Mouse (Mus musculus) embryonic stem cell, embryonic (primary cell): ENCODE measurements around the gene Xcl1.

ENCODE experiments used
- CTCF ChIA-PET, 4 experiments: fragments of 300-600 bp in 2 of 4; fragments of 350-600 bp in 2 of 4; sonication (Branson Sonifier 250); formaldehyde crosslinking; loops; one replicate each; lab custom pipeline; 2022; ENCODE audit warnings: inconsistent platforms in 2 of 4; lab: Charles Lee
- POLR2A ChIA-PET, 4 experiments: fragments of 300-600 bp in 2 of 4; fragments of 350-600 bp in 2 of 4; sonication (Branson Sonifier 250); formaldehyde crosslinking; loops; one replicate each; lab custom pipeline; 2022; ENCODE audit warnings: antibody characterized with exemption in 4 of 4, inconsistent platforms in 1 of 4; lab: Charles Lee

Gene Xcl1

DNA sequence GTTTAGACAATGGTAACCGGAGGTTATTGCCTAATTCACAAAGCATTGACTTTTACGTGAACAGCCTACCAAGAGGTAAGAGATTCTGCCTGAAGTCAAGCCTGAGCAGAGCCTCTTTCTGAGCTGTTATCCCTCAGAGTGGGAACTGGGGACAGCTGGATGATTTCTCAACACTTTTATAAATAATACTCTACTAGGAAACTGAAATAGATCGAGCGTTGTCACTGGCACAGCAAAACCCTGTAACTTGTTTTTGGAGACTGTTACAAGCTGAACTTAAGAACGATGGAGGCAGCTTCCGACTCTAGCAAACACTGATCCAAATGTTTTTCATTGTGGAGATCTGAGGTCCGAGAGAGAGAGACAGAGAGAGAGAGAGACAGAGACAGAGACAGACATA, 4.2 kb downstream of the Xcl1 start:
- POLR2A ChIA-PET, result interaction anchor here in 1 of 4 experiments (1.2 kb wide), 1 partner anchor 135 kb away, joined by 3 read pairs; the partner anchor contains the start of gene Dpt

DNA sequence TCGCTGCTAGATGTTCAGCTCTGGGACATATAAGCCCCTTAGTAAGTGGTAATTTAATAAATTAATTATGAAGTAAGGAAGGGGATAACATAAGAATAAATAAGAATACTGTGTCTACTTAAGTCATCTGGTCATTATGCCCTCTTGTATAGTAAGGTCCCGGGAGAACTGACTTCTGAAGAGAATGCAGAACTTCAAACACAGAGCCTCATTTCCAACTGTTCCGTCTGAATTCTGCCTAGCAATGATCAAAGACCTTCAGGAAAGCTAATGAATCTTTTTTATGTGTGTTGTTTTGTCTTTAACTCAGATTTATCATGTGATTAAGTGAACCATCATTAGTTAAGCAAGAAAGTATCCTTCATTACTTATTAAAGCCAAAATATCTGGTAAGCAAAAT, 5.3 kb downstream of the Xcl1 start:
- POLR2A ChIA-PET, result no interaction called here
- CTCF ChIA-PET, result no interaction called here

More for the DNA sequence above, 4.2 kb downstream of the Xcl1 start:
- CTCF ChIA-PET, result no interaction called here

DNA sequence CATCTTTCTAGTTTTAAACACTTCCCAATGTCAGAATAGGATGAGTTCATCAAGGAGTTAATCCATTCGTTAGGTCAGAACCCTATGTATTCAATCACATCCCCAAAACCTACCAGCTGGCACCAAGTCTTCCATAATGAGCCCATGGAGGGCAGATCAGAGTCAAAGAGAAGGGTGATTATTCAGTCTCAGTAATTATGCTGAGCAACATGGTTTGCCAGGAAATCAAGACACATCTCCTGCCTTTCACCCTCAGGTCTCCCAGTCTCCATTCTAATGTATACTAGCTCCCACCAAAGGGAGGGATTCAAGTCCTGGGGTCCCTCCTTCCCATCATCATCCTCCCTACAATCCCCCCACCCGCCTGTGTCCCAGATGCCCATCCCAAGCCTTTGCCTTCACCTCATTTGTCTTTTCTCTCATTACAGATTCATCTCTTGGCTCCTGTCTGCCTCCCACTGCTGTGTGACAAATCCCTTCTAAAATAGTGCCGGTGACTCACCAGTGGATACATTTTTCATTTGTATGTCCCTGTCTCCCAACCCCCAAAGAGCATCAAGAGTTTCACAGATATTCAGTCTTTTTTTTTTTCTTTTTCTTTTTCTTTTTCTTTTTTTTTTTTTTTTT, 8.7 kb downstream of the Xcl1 start:
- CTCF ChIA-PET, result interaction anchor here in 1 of 4 experiments (1.6 kb wide), 1 partner anchor 28 kb away, joined by 5 read pairs; no protein-coding TSS in a partner anchor
- POLR2A ChIA-PET, result interaction anchor here in 1 of 4 experiments (0.6 kb wide), 1 partner anchor 392 kb away, joined by 3 read pairs; no protein-coding TSS in a partner anchor

DNA sequence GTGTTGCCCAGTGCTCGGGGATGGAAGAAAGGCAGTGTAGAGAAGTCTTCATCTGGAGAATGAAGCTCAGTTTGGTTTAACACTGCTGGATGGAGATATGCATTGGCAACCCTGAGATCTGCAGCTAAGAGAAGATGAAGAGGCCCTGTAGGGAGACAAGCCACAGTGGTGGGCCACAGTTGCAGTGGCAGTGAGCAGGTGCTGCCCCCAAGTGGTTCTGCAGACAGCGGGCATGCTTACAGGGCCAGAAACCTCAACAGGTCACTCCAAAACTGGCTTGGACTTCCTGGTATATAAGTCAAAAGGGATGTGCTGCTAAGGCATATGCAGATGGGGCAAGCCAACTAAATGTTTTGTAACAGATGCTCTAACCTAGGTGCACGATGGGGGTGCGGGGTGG, 30.3 kb downstream of the Xcl1 start:
- CTCF ChIA-PET, result interaction anchor here (0.6 to 2.2 kb wide), 9 partner anchors 186 to 624 kb away, joined by 3 to 9 read pairs (median 3); no protein-coding TSS in a partner anchor
- POLR2A ChIA-PET, result interaction anchor here in 1 of 4 experiments (0.7 kb wide), 1 partner anchor 332 kb away, joined by 3 read pairs; the partner anchor contains the start of gene Tiprl

DNA sequence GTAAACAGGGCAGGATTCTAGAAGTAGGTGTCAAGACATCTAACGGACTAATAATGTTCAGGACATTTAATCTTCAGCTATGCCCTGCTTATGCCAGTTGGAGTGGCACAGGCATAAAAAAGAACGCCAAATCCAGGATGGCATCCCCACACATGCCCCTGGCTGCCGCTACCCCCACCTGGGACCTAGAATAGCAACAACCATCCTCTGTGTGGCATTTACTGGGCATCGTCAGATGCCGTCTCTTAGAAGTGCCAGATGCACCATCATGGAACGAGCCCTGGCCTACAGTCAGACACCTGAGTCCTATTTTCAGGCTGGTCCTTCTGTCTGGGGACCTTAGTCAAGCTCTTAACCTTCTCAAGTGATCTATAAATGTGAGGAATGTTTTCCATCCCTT, 34.6 kb downstream of the Xcl1 start:
- CTCF ChIA-PET, result no interaction called here
- POLR2A ChIA-PET, result no interaction called here

DNA sequence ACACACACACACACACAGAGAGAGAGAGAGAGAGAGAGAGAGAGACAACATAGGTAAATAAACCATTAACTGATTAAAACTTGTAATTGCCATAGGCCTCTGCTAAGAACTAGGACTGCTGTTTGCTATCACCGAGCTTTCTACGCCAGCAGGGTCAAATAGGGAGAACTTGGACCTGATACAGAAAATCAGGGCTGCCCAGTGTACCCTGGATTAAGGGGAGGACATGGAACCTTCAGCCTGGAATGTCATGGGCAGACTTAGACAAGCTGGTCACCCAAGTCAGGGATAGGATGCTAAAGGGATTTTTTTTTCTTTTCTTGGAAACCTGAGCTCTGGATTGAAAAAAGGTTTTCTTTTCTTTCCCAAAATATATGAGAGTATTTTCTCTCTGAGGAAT, 35.1 kb downstream of the Xcl1 start:
- POLR2A ChIA-PET, result no interaction called here
- CTCF ChIA-PET, result interaction anchor here in 2 of 4 experiments (0.6 to 0.8 kb wide), 3 partner anchors 205 to 534 kb away, joined by 3 to 5 read pairs (median 3); no protein-coding TSS in a partner anchor

DNA sequence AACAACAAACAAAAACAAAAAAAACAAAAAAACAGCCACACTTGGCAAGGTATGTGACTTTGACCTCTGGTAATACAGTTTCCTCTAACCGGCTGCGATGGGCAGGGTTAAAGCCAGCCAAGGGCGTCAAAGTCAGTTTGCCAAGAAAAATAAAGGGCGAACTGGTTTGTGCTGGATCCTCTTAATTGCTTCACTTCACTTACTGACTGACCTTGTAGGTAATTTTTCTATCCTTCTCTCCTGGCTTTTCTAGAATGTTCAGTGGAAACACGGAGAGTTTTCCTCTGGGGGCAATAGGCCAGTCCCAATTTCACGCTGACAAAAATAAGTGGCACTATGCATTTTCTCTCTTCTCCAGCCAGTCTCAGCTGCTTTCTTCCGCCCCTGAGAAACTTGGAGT, 35.8 kb downstream of the Xcl1 start:
- CTCF ChIA-PET, result interaction anchor here (0.6 to 1.3 kb wide), 9 partner anchors 25 to 583 kb away, joined by 3 to 7 read pairs (median 4); no protein-coding TSS in a partner anchor
- POLR2A ChIA-PET, result no interaction called here

DNA sequence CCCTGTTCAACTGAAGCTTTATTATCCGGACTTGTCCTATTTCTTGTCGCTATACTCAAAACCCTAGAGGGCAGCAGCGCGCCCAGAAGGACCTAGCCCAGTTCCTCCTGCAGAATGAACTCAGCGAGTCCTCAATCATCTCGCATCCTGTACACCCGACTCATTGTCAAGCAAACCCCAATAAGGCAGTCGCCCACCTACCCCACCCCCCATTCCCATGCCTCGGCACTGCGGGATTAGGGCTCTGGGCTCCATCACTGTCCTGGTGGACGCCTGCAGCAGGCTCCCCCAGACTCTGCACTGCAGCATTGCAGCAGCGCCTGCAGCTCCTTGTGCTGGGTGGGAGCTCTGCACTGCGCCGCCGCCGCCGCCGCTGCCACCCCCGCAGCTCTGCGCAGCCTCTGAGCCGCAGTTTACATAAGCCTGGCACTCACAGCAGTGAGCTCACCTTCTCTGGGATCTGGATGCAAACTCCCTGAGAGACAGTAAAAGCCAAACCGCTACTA, 36.4 kb downstream of the Xcl1 start:
- CTCF ChIA-PET, result interaction anchor here (0.6 to 1.7 kb wide), 16 partner anchors 10 to 583 kb away, joined by 3 to 7 read pairs (median 4); no protein-coding TSS in a partner anchor
- POLR2A ChIA-PET, result interaction anchor here in 2 of 4 experiments (0.5 to 0.6 kb wide), 3 partner anchors 449 to 722 kb away, joined by 3 to 4 read pairs (median 3); no protein-coding TSS in a partner anchor

DNA sequence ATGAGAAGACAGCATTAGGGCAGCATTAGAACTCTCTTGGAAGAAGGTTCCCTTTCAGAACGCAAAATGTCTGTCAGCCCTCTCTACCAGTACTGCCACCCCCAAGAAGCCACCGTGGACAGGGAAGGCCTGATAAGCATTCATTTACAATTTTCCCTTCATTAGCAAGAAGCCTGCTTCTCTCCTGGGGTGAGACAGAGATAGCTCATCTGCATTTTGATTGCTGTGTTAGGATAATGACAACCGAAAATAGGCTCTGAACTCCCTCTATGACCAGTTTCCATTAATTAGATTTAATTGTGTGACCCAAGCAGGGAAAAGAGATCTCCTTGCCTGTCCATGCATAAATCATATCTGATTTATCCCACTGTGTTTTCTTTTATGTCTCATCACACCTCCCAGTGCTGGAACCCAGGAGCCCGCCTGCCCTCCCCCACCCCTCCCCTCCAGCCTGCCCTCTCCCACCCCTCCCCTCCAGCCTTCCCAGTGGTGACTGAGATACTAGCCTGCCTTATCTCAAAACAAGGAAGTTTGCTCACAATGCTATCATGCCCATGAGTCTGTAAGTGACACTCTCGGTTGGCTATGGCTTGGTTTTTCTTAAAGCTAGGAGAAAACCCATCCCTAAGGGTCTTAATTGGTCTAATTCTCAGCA, 38.0 kb downstream of the Xcl1 start:
- ChIA-PET POLR2A (interaction anchor here in 1 of 4 experiments (1.3 kb wide), 1 partner anchor 439 kb away, joined by 3 read pairs; the partner anchor contains the start of gene Atp1b1), CTCF (interaction anchor here in 1 of 4 experiments (1.7 kb wide), 1 partner anchor 30 kb away, joined by 5 read pairs; no protein-coding TSS in a partner anchor)

DNA sequence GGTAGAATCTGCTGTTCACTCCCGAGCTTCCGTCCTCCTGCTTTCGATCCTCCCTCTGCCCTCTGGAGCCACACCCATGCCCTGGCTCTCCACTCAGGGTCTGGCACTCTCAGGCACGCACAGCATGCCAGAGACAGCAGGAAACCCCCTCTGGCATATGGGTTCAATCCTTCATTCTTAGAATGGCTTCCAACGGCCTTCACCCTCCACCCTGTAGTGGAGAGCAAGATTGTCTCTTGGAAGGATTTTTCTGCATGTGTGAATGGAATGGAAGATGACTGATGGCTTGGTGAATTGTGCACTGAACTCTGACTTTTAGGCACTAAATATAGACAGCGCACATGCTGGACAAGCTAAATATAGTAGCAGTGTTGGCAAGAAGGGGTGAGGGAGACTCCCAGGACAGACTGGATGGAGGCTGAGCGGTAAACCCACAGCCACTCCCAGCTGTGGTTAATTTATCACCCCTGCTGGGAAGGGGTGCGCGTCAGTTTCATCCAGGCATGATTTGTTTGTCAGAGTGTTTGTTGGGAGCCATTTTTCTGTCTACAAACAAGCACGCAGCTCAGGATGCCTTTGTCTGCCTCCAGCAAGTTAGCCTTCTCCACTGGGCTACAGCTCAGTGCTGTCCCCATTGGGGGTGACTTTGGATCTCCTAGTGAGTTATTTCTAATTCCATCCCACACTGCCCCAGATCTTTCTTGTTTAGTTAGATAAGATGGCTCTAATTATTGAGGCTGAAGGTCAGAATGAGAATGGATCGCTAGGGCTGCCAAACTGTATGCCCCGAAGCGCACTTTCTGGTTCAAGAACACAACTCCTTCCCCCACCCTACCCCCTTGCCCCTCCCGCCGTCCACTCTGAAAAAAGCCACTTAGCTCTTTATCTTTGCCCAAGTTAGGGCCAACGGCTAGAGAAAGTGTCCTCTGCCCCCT, 38.8 kb downstream of the Xcl1 start:
- POLR2A ChIA-PET, result interaction anchor here in 1 of 4 experiments (1.3 kb wide), 1 partner anchor 438 kb away, joined by 3 read pairs; the partner anchor contains the start of gene Atp1b1
- CTCF ChIA-PET, result interaction anchor here in 1 of 4 experiments (0.6 kb wide), 1 partner anchor 227 kb away, joined by 5 read pairs; no protein-coding TSS in a partner anchor

DNA sequence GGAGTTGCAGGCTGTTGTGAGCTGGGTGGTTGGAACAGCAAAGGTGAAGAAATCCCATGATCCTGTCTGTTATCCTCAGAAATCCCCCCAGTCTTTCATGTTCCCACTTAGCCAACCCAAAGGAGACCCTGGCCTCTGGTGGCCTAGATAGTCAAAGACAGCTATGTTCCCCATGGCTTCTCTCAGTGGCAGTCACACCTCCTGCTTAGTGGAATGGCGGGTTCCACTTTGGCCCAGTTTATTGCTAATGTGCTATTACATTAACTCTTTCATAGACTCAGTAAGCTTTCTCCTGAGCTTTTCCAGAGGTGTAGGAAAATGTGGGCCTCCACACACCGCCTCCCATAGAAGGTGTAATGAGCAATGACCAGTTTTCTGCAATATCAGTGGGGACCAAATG, 39.5 kb downstream of the Xcl1 start:
- CTCF ChIA-PET, result interaction anchor here in 1 of 4 experiments (0.6 kb wide), 1 partner anchor 228 kb away, joined by 5 read pairs; no protein-coding TSS in a partner anchor
- POLR2A ChIA-PET, result no interaction called here

DNA sequence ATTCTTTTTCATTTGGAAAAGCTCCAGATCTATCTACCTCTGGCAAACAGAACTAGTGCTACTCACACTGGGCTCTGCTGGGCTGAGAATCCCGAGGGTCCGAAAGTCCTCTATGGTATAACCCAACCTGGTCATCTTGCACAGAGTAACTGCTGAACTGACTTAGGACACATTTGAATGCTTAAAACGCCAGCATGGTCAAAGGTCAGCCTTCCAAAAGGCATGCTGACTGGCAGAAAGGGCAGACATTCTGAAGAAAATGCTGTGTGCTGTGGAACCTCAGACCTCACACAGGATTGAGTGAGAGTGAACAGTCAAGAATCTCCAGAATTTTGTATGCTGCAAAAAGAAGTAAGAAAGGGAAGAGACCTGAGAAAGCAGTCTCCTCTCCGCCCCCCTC, 45.0 kb downstream of the Xcl1 start:
- ChIA-PET CTCF (no interaction called here), POLR2A (interaction anchor here in 1 of 4 experiments (0.6 to 1.3 kb wide), 2 partner anchors 15 to 30 kb away, joined by 3 read pairs; no protein-coding TSS in a partner anchor)

DNA sequence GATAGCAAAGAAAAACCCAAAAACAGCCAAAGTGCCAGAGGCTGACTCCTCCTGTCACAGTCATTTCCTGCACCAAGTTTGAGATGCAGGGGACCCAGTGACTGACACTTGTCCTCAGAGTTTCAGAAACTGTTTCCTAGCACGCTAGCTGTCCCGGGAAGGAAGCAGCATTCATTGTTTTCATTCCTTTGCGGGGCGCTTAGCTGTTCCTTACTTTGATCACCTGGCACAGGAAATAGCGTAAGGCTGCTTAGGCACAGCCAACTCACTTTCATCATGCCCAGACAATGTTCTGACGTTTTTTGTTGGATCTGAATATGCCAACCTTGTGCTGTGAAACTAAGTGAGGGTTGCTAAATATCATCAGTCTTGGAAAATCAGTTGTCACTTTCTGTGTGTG, 46.8 kb downstream of the Xcl1 start:
- ChIA-PET POLR2A (no interaction called here), CTCF (no interaction called here)

DNA sequence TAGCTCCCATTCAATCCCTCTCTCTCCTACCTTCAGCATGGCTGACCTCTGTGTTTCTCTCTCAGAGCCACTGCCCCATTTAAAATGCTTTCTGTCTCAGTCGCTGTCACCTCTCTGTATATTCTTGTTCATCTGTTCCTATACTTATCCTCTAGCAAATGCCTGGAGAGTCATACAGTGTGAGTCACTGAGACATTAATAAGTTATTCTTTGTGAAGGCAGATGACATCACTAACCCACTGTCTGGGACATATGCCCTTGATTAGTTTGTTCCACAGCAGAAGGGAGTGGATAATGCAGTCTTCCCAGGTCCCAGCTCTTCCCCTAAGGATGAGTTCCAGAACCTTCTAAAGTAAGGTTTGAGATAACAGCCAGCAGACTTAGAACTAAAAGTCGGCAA, 47.6 kb downstream of the Xcl1 start:
- ChIA-PET POLR2A (no interaction called here), CTCF (no interaction called here)

DNA sequence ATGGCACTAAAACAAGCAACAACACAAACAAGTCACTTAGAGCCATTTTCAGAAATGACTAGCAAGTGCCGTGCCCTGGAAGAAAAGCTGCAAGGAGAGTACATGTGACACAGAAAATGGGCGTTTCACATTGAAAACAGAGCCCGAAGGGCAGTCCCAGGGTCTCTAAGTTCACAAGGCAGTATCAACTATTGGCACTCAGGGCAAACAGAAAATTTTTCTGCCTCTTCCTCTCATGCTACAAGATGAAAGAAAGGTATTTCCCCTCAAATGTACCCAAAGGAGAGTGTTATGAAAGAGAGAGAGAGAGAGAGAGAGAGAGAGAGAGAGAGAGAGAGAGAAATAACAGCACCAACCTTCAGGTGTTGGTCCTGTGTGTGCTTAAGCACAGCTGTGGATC, 53.4 kb downstream of the Xcl1 start:
- ChIA-PET CTCF (interaction anchor here in 1 of 4 experiments (0.5 kb wide), 1 partner anchor 336 kb away, joined by 9 read pairs; no protein-coding TSS in a partner anchor), POLR2A (interaction anchor here in 1 of 4 experiments (1.1 kb wide), 1 partner anchor 1672 kb away, joined by 3 read pairs; no protein-coding TSS in a partner anchor)
